Mouse (Mus musculus) limb, embryonic 12.5 days (tissue): ENCODE results near the gene Tie1. TPM values are rescaled to one million over a fixed set of nuclear protein-coding genes. Genes with fewer than 3 reads are reported as not detected.

Source experiments
- ATAC-seq: fragments of 200-750 bp; cut with Nextera tagmentation; 2 replicates; pipeline ENCODE4 v1.8.0; 2017; ENCODE audit warnings: low read depth, moderate TSS enrichment; ENCODE audit not compliant: insufficient number of reproducible peaks, insufficient read depth, low FRiP score, low TSS enrichment
- H3K27ac ChIP-seq: fragments of 300-500 bp; sonication (generic); 2 replicates; pipeline ENCODE4 v1.5.1; 2016; ENCODE audit warnings: mild to moderate bottlenecking, moderate library complexity
- H3K27me3 ChIP-seq: fragments of 300-500 bp; sonication (generic); 2 replicates; pipeline ENCODE4 v1.6.1; 2016; ENCODE audit warnings: mild to moderate bottlenecking, moderate library complexity
- H3K36me3 ChIP-seq: fragments of 300-500 bp; sonication (generic); 2 replicates; pipeline ENCODE4 v1.6.1; 2016; ENCODE audit warnings: mild to moderate bottlenecking, moderate library complexity
- H3K4me1 ChIP-seq: fragments of 300-500 bp; sonication (generic); replicated peaks from 2 replicates; pipeline ENCODE4 v1.6.1; 2016
- H3K4me2 ChIP-seq: fragments of 300-500 bp; sonication (generic); 2 replicates; pipeline ENCODE4 v1.6.1; 2016; ENCODE audit warnings: mild to moderate bottlenecking, moderate library complexity
- H3K4me3 ChIP-seq: fragments of 300-500 bp; sonication (generic); replicated peaks from 2 replicates; pipeline ENCODE4 v1.5.1; 2016; ENCODE audit warnings: mild to moderate bottlenecking
- H3K9ac ChIP-seq: fragments of 300-500 bp; sonication (generic); replicated peaks from 2 replicates; pipeline ENCODE4 v1.6.1; 2016; ENCODE audit warnings: mild to moderate bottlenecking, moderate library complexity
- H3K9me3 ChIP-seq: fragments of 300-500 bp; sonication (generic); 2 replicates; pipeline ENCODE4 v1.6.1; 2016; ENCODE audit warnings: mild to moderate bottlenecking, moderate library complexity
- WGBS: fragments of 180-500 bp; shearing (Covaris S2); methylation state at CpG from one replicate; pipeline ENCODE4 v1.1.7; 2016; 5-methylcytosine and 5-hydroxymethylcytosine counted together
- polyA plus RNA-seq: library from polyadenylated mRNA; unstranded; fragments of >200 nt; fragmentation: Nextera tagmentation; extraction: Ambion mirVana; gene quantifications from 2 replicates; pipeline ENCODE4 v1.2.1, GENCODE M21; 2016

Gene Tie1
- polyA plus RNA-seq, 1 experiment from 2014 or later = 18.4 TPM

- Histone ChIP-seq H3K27me3 (no peaks in the 10 kb centered on the region), H3K9me3 (no peaks in the 10 kb centered on the region), H3K4me1 (peaks cover 49% of the 10 kb centered on the region), H3K4me3 (no peak overlapping the region), H3K4me2 (no peak overlapping the region), H3K36me3 (peaks cover 57% of the 10 kb centered on the region), H3K9ac (peak overlapping the region; percentile 27; the same call in 1 of the 2 replicates), H3K27ac (no peak overlapping the region)
- WGBS = 72% methylated on average over 8 of the region's 8 CpGs
- no peak for ATAC-seq
Observed at GRCm38 (mm10) chr4:118432332-118432731, 57.5 kb downstream of the Tie1 start.

GRCm38 (mm10) chr4:118429215-118429895 is 60.5 kb downstream of the Tie1 start:
- no peak for ATAC-seq

GRCm38 (mm10) chr4:118428531-118429214 is 61.2 kb downstream of the Tie1 start:
- Histone ChIP-seq H3K9ac (peak overlapping the region; percentile 65), H3K4me1 (peaks cover 24% of the 10 kb centered on the region), H3K27ac (peak overlapping the region; percentile 83), H3K27me3 (no peaks in the 10 kb centered on the region), H3K9me3 (no peaks in the 10 kb centered on the region), H3K36me3 (peaks cover 39% of the 10 kb centered on the region), H3K4me3 (peak overlapping the region; percentile 71), H3K4me2 (peak overlapping the region; percentile 88)
- 0 out of 2 replicates have a peak, but pooled peaks have one; percentile 18 for ATAC-seq
- WGBS = 41% methylated on average over 15 of the region's 15 CpGs

More at GRCm38 (mm10) chr4:118429215-118429895, 60.5 kb downstream of the Tie1 start:
- Histone ChIP-seq H3K36me3 (peaks cover 42% of the 10 kb centered on the region), H3K4me2 (peak overlapping the region; percentile 88), H3K4me1 (peaks cover 29% of the 10 kb centered on the region), H3K9ac (peak overlapping the region; percentile 65), H3K27me3 (no peaks in the 10 kb centered on the region), H3K27ac (peak overlapping the region; percentile 83; the same call in 1 of the 2 replicates), H3K9me3 (no peaks in the 10 kb centered on the region), H3K4me3 (peak overlapping the region; percentile 71)
- WGBS = 42% methylated on average over 7 of the region's 7 CpGs

- Histone ChIP-seq H3K36me3 (peaks cover 34% of the 10 kb centered on the region), H3K27me3 (no peaks in the 10 kb centered on the region), H3K27ac (peak within 1 kb of the TSS; percentile 83), H3K4me3 (peak within 1 kb of the TSS; percentile 71), H3K9ac (peak within 1 kb of the TSS; percentile 65), H3K4me1 (peaks cover 24% of the 10 kb centered on the region), H3K9me3 (no peaks in the 10 kb centered on the region), H3K4me2 (peak within 1 kb of the TSS; percentile 88)
- ATAC-seq = peak; percentile 95
- 1% methylated on average over 19 of the region's 31 CpGs for WGBS
Observed at GRCm38 (mm10) chr4:118427768-118428451, 62.0 kb downstream of the Tie1 start, which contains the start of gene Elovl1. TSS of gene Elovl1 (plus strand) at chr4:118428093.

GRCm38 (mm10) chr4:118427415-118427767 is 62.5 kb downstream of the Tie1 start:
- H3K4me2 ChIP-seq = peak overlapping the region; percentile 88
- H3K27ac ChIP-seq = peak overlapping the region; percentile 83
- H3K4me3 ChIP-seq = peak overlapping the region; percentile 71
- peaks cover 24% of the 10 kb centered on the region for H3K4me1 ChIP-seq
- no peaks in the 10 kb centered on the region for H3K27me3 ChIP-seq
- WGBS = 5% methylated on average over 5 of the region's 5 CpGs
- H3K9me3 ChIP-seq = no peaks in the 10 kb centered on the region
- peaks cover 32% of the 10 kb centered on the region for H3K36me3 ChIP-seq
- peak; percentile 39; the same call in 1 of the 2 replicates for ATAC-seq
- H3K9ac ChIP-seq = peak overlapping the region; percentile 65

- no peak overlapping the region for H3K9ac ChIP-seq
- WGBS = 90% methylated on average over 1 of the region's 1 CpGs
- H3K9me3 ChIP-seq = no peaks in the 10 kb centered on the region
- H3K27me3 ChIP-seq = no peaks in the 10 kb centered on the region
- H3K4me1 ChIP-seq = peaks cover 24% of the 10 kb centered on the region
- no peak overlapping the region for H3K4me2 ChIP-seq
- no peak for ATAC-seq
- H3K4me3 ChIP-seq = no peak overlapping the region
- H3K27ac ChIP-seq = no peak overlapping the region
- peaks cover 23% of the 10 kb centered on the region for H3K36me3 ChIP-seq
Observed at GRCm38 (mm10) chr4:118425374-118425773, 64.5 kb downstream of the Tie1 start.

GRCm38 (mm10) chr4:118424541-118425160 is 65.2 kb downstream of the Tie1 start:
- Histone ChIP-seq H3K4me1 (peaks cover 22% of the 10 kb centered on the region), H3K27ac (no peak overlapping the region), H3K9ac (no peak overlapping the region), H3K4me3 (no peak overlapping the region), H3K9me3 (no peaks in the 10 kb centered on the region), H3K27me3 (no peaks in the 10 kb centered on the region), H3K36me3 (peaks cover 24% of the 10 kb centered on the region), H3K4me2 (no peak overlapping the region)
- 85% methylated on average over 4 of the region's 4 CpGs for WGBS
- ATAC-seq = no peak

- 87% methylated on average over 3 of the region's 3 CpGs for WGBS
- Histone ChIP-seq H3K4me2 (no peak overlapping the region), H3K9ac (no peak overlapping the region), H3K9me3 (no peaks in the 10 kb centered on the region), H3K36me3 (peaks cover 52% of the 10 kb centered on the region), H3K27ac (no peak overlapping the region), H3K4me3 (no peak overlapping the region), H3K4me1 (no peaks in the 10 kb centered on the region), H3K27me3 (no peaks in the 10 kb centered on the region)
- no peak for ATAC-seq
Observed at GRCm38 (mm10) chr4:118421384-118421783, 68.5 kb downstream of the Tie1 start.

Other genes starting within 250 kb of the Tie1 start
- gene Ptprf, start 198.7 kb downstream of the Tie1 start, polyA plus RNA-seq = 69.6 and 72.2 TPM in 2 replicates
- gene Szt2, start 80.8 kb downstream of the Tie1 start, polyA plus RNA-seq = 11.1 and 11.7 TPM in 2 replicates
- gene Med8, start 80.7 kb downstream of the Tie1 start, polyA plus RNA-seq = 116 and 127 TPM in 2 replicates
- gene Elovl1, start 62.0 kb downstream of the Tie1 start, polyA plus RNA-seq = 37.8 and 44.1 TPM in 2 replicates
- gene Cdc20, start 52.7 kb downstream of the Tie1 start, polyA plus RNA-seq = 285 and 296 TPM in 2 replicates
- 0.64 TPM in 2 replicates for gene Mpl, start 32.5 kb downstream of the Tie1 start, polyA plus RNA-seq
- 0.73 and 1.6 TPM in 2 replicates for gene 2610528J11Rik, start 36.9 kb upstream of the Tie1 start, polyA plus RNA-seq
- 0.58 and 1.2 TPM in 2 replicates for gene Tmem125, start 54.0 kb upstream of the Tie1 start, polyA plus RNA-seq
- gene Cfap57, start 130.7 kb upstream of the Tie1 start, polyA plus RNA-seq = 0.23 and 0.45 TPM in 2 replicates
- 158 and 159 TPM in 2 replicates for gene Ebna1bp2, start 130.7 kb upstream of the Tie1 start, polyA plus RNA-seq
- not detected in 2 replicates for gene Olfr62, start 168.9 kb upstream of the Tie1 start, polyA plus RNA-seq
- 0.13 TPM in 1 of 2 replicates, not detected in the other for gene Olfr1342, start 202.7 kb upstream of the Tie1 start, polyA plus RNA-seq
- not detected in 2 replicates for gene Olfr1341, start 213.5 kb upstream of the Tie1 start, polyA plus RNA-seq
- gene Olfr1340, start 230.1 kb upstream of the Tie1 start, polyA plus RNA-seq = not detected in 2 replicates
- gene Olfr1339, start 242.1 kb upstream of the Tie1 start, polyA plus RNA-seq = not detected in 2 replicates